In the genomic region with DNA sequence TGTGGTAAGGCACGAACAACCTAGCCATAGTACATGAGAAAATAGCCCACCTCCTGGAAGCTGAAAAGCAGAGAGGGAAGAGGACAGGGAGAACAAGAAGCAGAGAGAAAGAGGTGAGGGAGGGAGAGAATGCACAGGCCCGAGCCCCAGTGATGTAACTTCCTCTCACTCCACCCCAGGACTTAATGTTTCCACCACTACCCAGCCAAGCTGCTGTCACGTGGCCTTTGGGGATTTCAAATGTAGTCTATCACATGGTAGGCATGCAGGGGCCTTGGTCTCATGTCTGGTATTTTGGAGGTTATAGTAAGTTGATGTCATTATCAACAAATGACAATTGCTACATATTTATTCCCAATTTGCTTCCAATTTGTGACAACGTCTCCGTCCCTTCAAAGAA, we compare ENCODE assay signal across 19 mouse cellular contexts. TPM values are rescaled to one million over a fixed set of nuclear protein-coding genes. Genes with fewer than 3 reads are reported as not detected.
A peak's percentile ranks its signal among the peaks of the same experiment; 100 is the strongest.
DNase-seq lines count a peak whose midpoint lies in the region; ATAC-seq lines count a peak whose summit lies in the region.
"Had no signal": no experiment of that assay in that cellular context is flagged by ENCODE, and none has a peak within 500 bp of the region (broad histone marks: within the 10 kb centered on the region; RNA-seq: fewer than 3 reads in every experiment).

No protein-coding gene starts in this region.

- H3K9me3 ChIP-seq in intestine, embryonic 14.5 days (ENCODE audit: control insufficient read depth, low read length) = no peaks in the 10 kb centered on the region
- H3K9me3 ChIP-seq in intestine, embryonic 15.5 days = no peaks in the 10 kb centered on the region
- H3K9me3 ChIP-seq in liver, embryonic 12.5 days (replicated peaks) = no peaks in the 10 kb centered on the region
- H3K9me3 ChIP-seq: embryonic facial prominence, embryonic 12.5 days; forebrain, embryonic 12.5 days; heart, embryonic 13.5 days; hindbrain, embryonic 15.5 days had no signal

- DNase-seq in intestine, embryonic 14.5 days (ENCODE audit: low spot score) = peak; percentile 15
- DNase-seq in gastrocnemius, postnatal 14 days = no peak
- DNase-seq in heart, adult 9 months (ENCODE audit: low spot score in 2 of 2) = no peak
- DNase-seq: adrenal gland, adult 8-10 months; adrenal gland, postnatal 36 days; cerebellum, adult 11-12 months; cerebellum, adult 9-10 months; cerebellum, postnatal 25 days; forebrain, postnatal 0 days; gastrocnemius, postnatal 36 days; heart, postnatal 36 days had no signal

- H3K36me3 ChIP-seq in intestine, embryonic 14.5 days (ENCODE audit: control insufficient read depth, insufficient read depth, low read length) = no peaks in the 10 kb centered on the region
- H3K36me3 ChIP-seq in intestine, embryonic 15.5 days = no peaks in the 10 kb centered on the region
- H3K36me3 ChIP-seq in liver, embryonic 12.5 days = no peaks in the 10 kb centered on the region
- H3K36me3 ChIP-seq: embryonic facial prominence, embryonic 12.5 days; forebrain, embryonic 12.5 days; heart, embryonic 13.5 days; hindbrain, embryonic 15.5 days had no signal

- ATAC-seq in intestine, embryonic 14.5 days (replicated peaks; ENCODE audit: low FRiP score, low TSS enrichment, low read depth) = no peak
- ATAC-seq in intestine, embryonic 15.5 days = no peak
- peak; percentile 58 for ATAC-seq in granulocyte monocyte progenitor cell, adult 5-6 weeks (replicated peaks; ENCODE audit: poor library complexity, severe bottlenecking)
- ATAC-seq in monocyte, adult 5-6 weeks (replicated peaks; ENCODE audit: insufficient number of reproducible peaks, low FRiP score, low TSS enrichment, poor library complexity, severe bottlenecking) = peak; percentile 80
- ATAC-seq in liver, embryonic 12.5 days = no peak
- ATAC-seq: forebrain, postnatal 0 days had no signal

- no peak overlapping the region for H3K4me3 ChIP-seq in intestine, embryonic 14.5 days (ENCODE audit: low read depth, low read length)
- H3K4me3 ChIP-seq in intestine, embryonic 15.5 days (replicated peaks) = no peak overlapping the region
- no peak overlapping the region for H3K4me3 ChIP-seq in liver, embryonic 12.5 days
- H3K4me3 ChIP-seq: embryonic facial prominence, embryonic 12.5 days; forebrain, embryonic 12.5 days; heart, embryonic 13.5 days; hindbrain, embryonic 15.5 days had no signal

- H3K9ac ChIP-seq in intestine, embryonic 14.5 days (ENCODE audit: low read length) = no peak overlapping the region
- no peak overlapping the region for H3K9ac ChIP-seq in intestine, embryonic 15.5 days
- no peak overlapping the region for H3K9ac ChIP-seq in liver, embryonic 12.5 days
- H3K9ac ChIP-seq: embryonic facial prominence, embryonic 12.5 days; forebrain, embryonic 12.5 days; forebrain, postnatal 0 days; heart, embryonic 13.5 days; hindbrain, embryonic 15.5 days had no signal

- no peak overlapping the region for H3K27ac ChIP-seq in intestine, embryonic 14.5 days (ENCODE audit: low read depth)
- no peak overlapping the region for H3K27ac ChIP-seq in intestine, embryonic 15.5 days
- H3K27ac ChIP-seq in liver, embryonic 12.5 days = no peak overlapping the region
- H3K27ac ChIP-seq: embryonic facial prominence, embryonic 12.5 days; forebrain, embryonic 12.5 days; heart, embryonic 13.5 days; hindbrain, embryonic 15.5 days had no signal

- 82% methylated on average over 5 of the region's 5 CpGs for WGBS in intestine, embryonic 14.5 days
- WGBS in intestine, embryonic 15.5 days = 80% methylated on average over 5 of the region's 5 CpGs
- 65% methylated on average over 5 of the region's 5 CpGs for WGBS in liver, embryonic 12.5 days (ENCODE audit: insufficient replicate concordance)

- no peak overlapping the region for H3K4me2 ChIP-seq in intestine, embryonic 14.5 days (ENCODE audit: low read length)
- no peak overlapping the region for H3K4me2 ChIP-seq in intestine, embryonic 15.5 days (replicated peaks)
- H3K4me2 ChIP-seq in liver, embryonic 12.5 days = no peak overlapping the region
- H3K4me2 ChIP-seq: embryonic facial prominence, embryonic 12.5 days; forebrain, embryonic 12.5 days; heart, embryonic 13.5 days; hindbrain, embryonic 15.5 days had no signal

- intact Hi-C loops in gastrocnemius, postnatal 14 days (cut with DNase I; ENCODE audit: low total_unique reads) = no loop called here

- no peaks in the 10 kb centered on the region for H3K27me3 ChIP-seq in intestine, embryonic 14.5 days (replicated peaks; ENCODE audit: control insufficient read depth, insufficient read depth, low read length)
- no peaks in the 10 kb centered on the region for H3K27me3 ChIP-seq in intestine, embryonic 15.5 days (replicated peaks)
- no peaks in the 10 kb centered on the region for H3K27me3 ChIP-seq in liver, embryonic 12.5 days (replicated peaks)
- H3K27me3 ChIP-seq: embryonic facial prominence, embryonic 12.5 days; forebrain, embryonic 12.5 days; heart, embryonic 13.5 days; hindbrain, embryonic 15.5 days had no signal

- H3K4me1 ChIP-seq in intestine, embryonic 14.5 days (replicated peaks; ENCODE audit: control insufficient read depth, insufficient read depth, low read length) = no peaks in the 10 kb centered on the region
- H3K4me1 ChIP-seq in intestine, embryonic 15.5 days (replicated peaks) = no peaks in the 10 kb centered on the region
- no peaks in the 10 kb centered on the region for H3K4me1 ChIP-seq in liver, embryonic 12.5 days
- H3K4me1 ChIP-seq: embryonic facial prominence, embryonic 12.5 days; forebrain, embryonic 12.5 days; heart, embryonic 13.5 days; hindbrain, embryonic 15.5 days had no signal

RNA-seq across cellular contexts. Expression of a gene that starts 56.3 kb away (rescaled TPM):
- polyA plus RNA-seq in intestine, embryonic 14.5 days (2014; fragmentation: Nextera tagmentation; extraction: Ambion mirVana) = 242 and 273 TPM in 2 replicates
- polyA plus RNA-seq in intestine, embryonic 15.5 days (2015; fragmentation: Nextera tagmentation; extraction: Ambion mirVana) = 228 and 235 TPM in 2 replicates
- 168 and 202 TPM in 2 replicates for total RNA-seq in granulocyte monocyte progenitor cell, adult 5-6 weeks (2014; fragmentation: Nextera tagmentation)
- total RNA-seq in granulocyte monocyte progenitor cell, adult 5-6 weeks (2017) = 190 and 241 TPM in 2 replicates
- total RNA-seq in monocyte, adult 5-6 weeks (2017) = 102 to 197 TPM (median 122 TPM) in 3 replicates
- total RNA-seq in gastrocnemius, postnatal 14 days (2021) = 100 to 1,000 TPM; 177 to 181 TPM
- polyA plus RNA-seq in liver, embryonic 12.5 days (2016; fragmentation: Nextera tagmentation; extraction: Ambion mirVana) = 212 and 224 TPM in 2 replicates

Comparison
In these comparisons a context has a peak if more than half of its experiments do, and no peak if none do; other contexts are left out.
1. ATAC-seq: peak in granulocyte monocyte progenitor cell, adult 5-6 weeks (single experiment) and monocyte, adult 5-6 weeks (single experiment); none in intestine, embryonic 14.5 days (single experiment), intestine, embryonic 15.5 days (single experiment) and liver, embryonic 12.5 days (single experiment).